Comparison of ENCODE assay signal across 8 mouse cellular contexts in genomic region chr13:30659613-30660505, GRCm38 (mm10). TPM values are rescaled to one million over a fixed set of nuclear protein-coding genes. Genes with fewer than 3 reads are reported as not detected.
DNase-seq lines count a peak whose midpoint lies in the region; ATAC-seq lines count a peak whose summit lies in the region.

Gene Dusp22 (plus strand): TSS chr13:30659999.

- peak within 1 kb of the TSS; percentile 61; the same call in 1 of the 2 replicates for H3K27ac ChIP-seq in intestine, embryonic 16.5 days (ENCODE audit: low read length)

- no peaks in the 10 kb centered on the region for H3K27me3 ChIP-seq in intestine, embryonic 16.5 days (replicated peaks; ENCODE audit: control insufficient read depth, insufficient read depth, low read length)

- peak; percentile 98 for ATAC-seq in intestine, embryonic 16.5 days

- H3K9me3 ChIP-seq in intestine, embryonic 16.5 days (ENCODE audit: control insufficient read depth, low read length): no peaks in the 10 kb centered on the region

- peak within 1 kb of the TSS; percentile 83 for H3K4me3 ChIP-seq in intestine, embryonic 16.5 days (ENCODE audit: low read length)

- intact Hi-C loops in left cerebral cortex, postnatal 25 days (cut with DNase I): loop anchor here (2.0 to 5.0 kb wide), 2 partner anchors 55 to 113 kb away; partner anchors contain the start of gene Uqcrfs1

- H3K36me3 ChIP-seq in intestine, embryonic 16.5 days (ENCODE audit: control insufficient read depth, insufficient read depth, low read length): no peaks in the 10 kb centered on the region

- DNase-seq in adrenal gland, adult (ENCODE audit: inconsistent age in 2 of 2, low spot score in 1 of 2): peak; percentile 96 to 97
- peak; percentile 84 for DNase-seq in embryo, embryonic 10 days (ENCODE audit: low spot score)
- DNase-seq in gastrocnemius, postnatal 4 days (ENCODE audit: low spot score in 2 of 2): peak; percentile 84 to 89
- peak; percentile 89 to 91 for DNase-seq in left cerebral cortex, postnatal 25 days (ENCODE audit: low spot score in 2 of 2)
- peak; percentile 85 for DNase-seq in mesoderm, embryonic 11.5 days (ENCODE audit: low read depth, low spot score)
- DNase-seq in right cerebral cortex, postnatal 25 days: peak; percentile 91
- DNase-seq in urinary bladder, postnatal 36 days (ENCODE audit: low spot score in 2 of 2): peak; percentile 83 to 90

- H3K4me1 ChIP-seq in intestine, embryonic 16.5 days (ENCODE audit: control insufficient read depth, insufficient read depth, low read length): no peaks in the 10 kb centered on the region

- WGBS in intestine, embryonic 16.5 days: under 1% methylated on average over 56 of the region's 74 CpGs

- H3K9ac ChIP-seq in intestine, embryonic 16.5 days (ENCODE audit: low read depth, low read length): peak within 1 kb of the TSS; percentile 84

- H3K4me2 ChIP-seq in intestine, embryonic 16.5 days (ENCODE audit: low read depth, low read length): peak within 1 kb of the TSS; percentile 67

RNA-seq across cellular contexts. Expression of gene Dusp22, which starts in this region (rescaled TPM):
- total RNA-seq in gastrocnemius, postnatal 4 days (2021): 10 to 100 TPM; 57.3 to 61.6 TPM
- polyA plus RNA-seq in intestine, embryonic 16.5 days (2015; fragmentation: Nextera tagmentation; extraction: Ambion mirVana): 11.7 and 12.9 TPM in 2 replicates
- 10 to 100 TPM; 34.1 to 35.5 TPM for total RNA-seq in left cerebral cortex, postnatal 25 days (2021)

Comparison
In these comparisons a context has a peak if more than half of its experiments do, and no peak if none do; other contexts are left out.
1. Peak in every context shown above with its lines: DNase-seq, ATAC-seq, H3K4me3 ChIP-seq and H3K27ac ChIP-seq.